Mouse (Mus musculus) limb, embryonic 13.5 days (tissue): ENCODE measurements at regions not wholly inside any gene's neighbourhood (a gene's known extent, or its start where the extent isn't known, plus 50 kb on each side); places are given as distances from the start of the nearest gene placed in this dataset.

Source experiments
- ATAC-seq: fragments of 200-750 bp; cut with Nextera tagmentation; 2 replicates; pipeline ENCODE4 v1.8.0; 2017; ENCODE audit warnings: low read depth, moderate number of reproducible peaks, moderate TSS enrichment; ENCODE audit not compliant: low FRiP score
- H3K27ac ChIP-seq: fragments of 300-500 bp; sonication (generic); 2 replicates; pipeline ENCODE4 v1.5.1; 2015; ENCODE audit warnings: inconsistent platforms, mild to moderate bottlenecking, moderate library complexity
- H3K27me3 ChIP-seq: fragments of 300-500 bp; sonication (generic); 2 replicates; pipeline ENCODE4 v1.6.1; 2015; ENCODE audit warnings: mild to moderate bottlenecking, inconsistent platforms
- H3K36me3 ChIP-seq: fragments of 300-500 bp; sonication (generic); 2 replicates; pipeline ENCODE4 v1.6.1; 2015; ENCODE audit warnings: inconsistent platforms, mild to moderate bottlenecking, moderate library complexity
- H3K4me1 ChIP-seq: fragments of 300-500 bp; sonication (generic); 2 replicates; pipeline ENCODE4 v1.6.1; 2015; ENCODE audit warnings: inconsistent platforms
- H3K4me2 ChIP-seq: fragments of 300-500 bp; sonication (generic); replicated peaks from 2 replicates; pipeline ENCODE4 v1.6.1; 2015; ENCODE audit warnings: inconsistent platforms, mild to moderate bottlenecking, moderate library complexity
- H3K4me3 ChIP-seq: fragments of 300-500 bp; sonication (generic); 2 replicates; pipeline ENCODE4 v1.5.1; 2015; ENCODE audit warnings: moderate library complexity, mild to moderate bottlenecking, inconsistent platforms
- H3K9ac ChIP-seq: fragments of 300-500 bp; sonication (generic); 2 replicates; pipeline ENCODE4 v1.6.1; 2015; ENCODE audit warnings: mild to moderate bottlenecking, inconsistent platforms
- H3K9me3 ChIP-seq: fragments of 300-500 bp; sonication (generic); 2 replicates; pipeline ENCODE4 v1.6.1; 2016; ENCODE audit warnings: inconsistent platforms
- WGBS: fragments of 180-500 bp; shearing (Covaris S2); methylation state at CpG from one replicate; pipeline ENCODE4 v1.1.7; 2015; 5-methylcytosine and 5-hydroxymethylcytosine counted together

DNA sequence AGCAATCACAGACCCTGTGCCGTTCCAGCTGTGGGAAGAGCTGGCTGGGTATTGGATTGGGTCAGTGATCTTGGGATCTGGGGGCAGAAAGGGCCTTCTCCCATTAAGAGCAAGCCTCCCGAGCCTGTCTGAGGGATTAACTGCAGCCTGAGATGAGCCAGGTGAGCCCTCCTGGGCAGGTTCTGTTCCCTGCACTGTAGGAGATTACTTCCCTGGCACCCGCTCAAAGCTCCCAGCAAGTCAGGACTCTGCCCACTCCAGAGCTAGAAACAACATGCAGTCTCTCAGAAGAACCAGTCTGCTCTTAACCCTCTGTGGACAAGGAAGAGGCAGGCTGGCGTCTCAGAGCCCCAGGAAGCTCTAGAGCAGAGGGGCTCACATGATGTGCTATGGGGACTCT lies 132.7 kb downstream of the Bmp7 start:
- no peak for ATAC-seq
- H3K27ac ChIP-seq, result no peak overlapping the region
- H3K27me3 ChIP-seq, result peaks cover 9% of the 10 kb centered on the region; the same call in 1 of the 2 replicates
- H3K36me3 ChIP-seq, result no peaks in the 10 kb centered on the region
- 59% methylated on average over 4 of the region's 4 CpGs for WGBS
- H3K9me3 ChIP-seq, result peaks cover 9% of the 10 kb centered on the region; the same call in 1 of the 2 replicates
- no peak overlapping the region for H3K4me2 ChIP-seq
- H3K4me3 ChIP-seq, result no peak overlapping the region
- no peak overlapping the region for H3K9ac ChIP-seq
- peaks cover 19% of the 10 kb centered on the region for H3K4me1 ChIP-seq

DNA sequence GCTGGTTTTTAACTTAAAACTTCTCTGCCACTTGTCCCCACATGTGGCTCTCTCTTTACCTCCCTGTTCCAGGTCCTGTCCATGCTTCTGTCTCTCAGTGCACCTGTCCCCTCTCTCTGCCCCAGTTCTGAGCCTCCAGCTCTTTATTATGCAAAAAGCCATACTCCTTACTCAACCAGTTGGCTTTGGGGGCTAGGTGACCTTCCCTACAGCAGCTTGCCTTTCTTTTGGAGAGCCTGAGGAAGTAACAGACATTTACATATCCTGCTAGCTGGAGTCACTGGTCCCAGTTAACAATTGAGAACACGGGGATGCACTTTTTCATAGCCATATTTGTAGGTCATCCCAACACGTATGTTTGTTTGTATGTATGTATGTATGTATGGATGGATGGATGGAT lies 130.8 kb downstream of the Bmp7 start:
- no peak for ATAC-seq
- WGBS, result 88% methylated on average over 2 of the region's 2 CpGs
- Histone ChIP-seq H3K9ac (no peak overlapping the region), H3K4me1 (peaks cover 24% of the 10 kb centered on the region), H3K27me3 (peaks cover 13% of the 10 kb centered on the region), H3K4me3 (no peak overlapping the region), H3K27ac (no peak overlapping the region), H3K36me3 (no peaks in the 10 kb centered on the region), H3K9me3 (0 out of 2 replicates have a peak, but pooled peaks cover 4% of the 10 kb centered on the region), H3K4me2 (no peak overlapping the region)

DNA sequence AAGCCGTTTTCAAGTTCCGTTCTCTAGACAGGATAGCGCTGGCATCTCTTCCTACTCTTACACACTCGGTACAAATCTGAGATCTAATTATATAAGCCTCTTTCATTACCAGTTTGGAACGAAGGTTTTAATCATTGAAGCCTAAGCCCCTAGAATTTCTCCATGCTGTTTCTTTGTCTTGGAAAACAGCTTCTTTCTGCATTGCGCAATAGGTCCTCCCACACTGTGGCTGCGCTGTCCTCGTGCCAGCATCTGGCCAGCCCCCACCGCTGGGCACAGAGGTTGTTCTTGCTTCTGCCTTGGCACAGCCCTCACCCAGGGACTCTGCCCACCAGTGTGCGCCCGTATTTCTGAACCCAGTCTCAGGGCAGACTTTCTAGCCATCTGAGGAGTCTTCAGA lies 126.8 kb downstream of the Bmp7 start:
- peaks cover 21% of the 10 kb centered on the region for H3K4me1 ChIP-seq
- ATAC-seq, result no peak
- H3K4me2 ChIP-seq, result no peak overlapping the region
- no peaks in the 10 kb centered on the region for H3K36me3 ChIP-seq
- H3K4me3 ChIP-seq, result no peak overlapping the region
- H3K27ac ChIP-seq, result no peak overlapping the region
- no peak overlapping the region for H3K9ac ChIP-seq
- WGBS, result 77% methylated on average over 11 of the region's 11 CpGs
- peaks cover 17% of the 10 kb centered on the region for H3K27me3 ChIP-seq
- H3K9me3 ChIP-seq, result peaks cover 9% of the 10 kb centered on the region; the same call in 1 of the 2 replicates

DNA sequence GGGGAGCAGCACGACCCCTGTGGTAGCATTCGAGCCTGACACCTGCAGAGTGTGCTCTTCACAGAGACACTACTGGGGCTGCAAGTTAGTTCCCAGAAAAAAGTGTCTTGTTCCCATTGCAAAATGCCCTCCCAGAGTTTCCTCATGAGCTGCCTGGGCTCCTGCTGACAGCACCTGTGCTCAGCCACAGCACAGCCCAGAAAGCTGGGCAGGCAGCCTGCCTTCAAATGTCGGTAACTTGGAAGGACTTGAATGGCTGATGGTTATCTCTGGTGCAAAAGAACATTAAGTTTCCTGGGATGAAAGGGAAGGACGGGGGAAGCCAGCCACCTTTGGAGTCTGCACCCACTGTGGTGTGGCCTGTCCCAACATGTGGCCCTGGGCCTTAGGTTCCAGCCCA lies 126.2 kb downstream of the Bmp7 start:
- peaks cover 17% of the 10 kb centered on the region for H3K27me3 ChIP-seq
- H3K9me3 ChIP-seq, result peaks cover 6% of the 10 kb centered on the region; the same call in 1 of the 2 replicates
- H3K4me2 ChIP-seq, result no peak overlapping the region
- no peaks in the 10 kb centered on the region for H3K36me3 ChIP-seq
- WGBS, result 55% methylated on average over 4 of the region's 4 CpGs
- H3K9ac ChIP-seq, result no peak overlapping the region
- H3K27ac ChIP-seq, result no peak overlapping the region
- no peak for ATAC-seq
- H3K4me1 ChIP-seq, result peaks cover 21% of the 10 kb centered on the region
- H3K4me3 ChIP-seq, result no peak overlapping the region

DNA sequence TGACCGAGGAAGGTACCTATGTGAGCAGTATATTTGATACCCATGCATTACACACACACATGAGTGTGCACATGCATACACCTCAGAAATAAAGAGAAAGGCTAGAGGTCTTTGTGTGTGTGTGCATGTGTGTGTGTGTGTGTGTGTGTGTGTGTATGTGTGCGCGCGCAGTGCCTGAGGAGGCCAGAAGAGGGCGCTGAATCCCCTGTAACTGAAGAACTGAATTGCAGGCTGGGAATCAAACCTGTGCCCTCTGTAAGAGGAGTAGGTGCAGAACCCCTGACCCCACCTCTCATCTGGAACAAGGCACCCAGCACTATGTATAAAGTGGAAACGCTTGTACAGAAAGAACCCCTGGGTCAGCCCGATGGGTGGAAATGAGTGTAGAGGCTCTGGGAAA lies 125.0 kb downstream of the Bmp7 start:
- H3K27ac ChIP-seq, result no peak overlapping the region
- H3K4me3 ChIP-seq, result no peak overlapping the region
- WGBS, result 97% methylated on average over 7 of the region's 7 CpGs
- H3K27me3 ChIP-seq, result peaks cover 14% of the 10 kb centered on the region
- H3K9ac ChIP-seq, result no peak overlapping the region
- H3K4me2 ChIP-seq, result no peak overlapping the region
- ATAC-seq, result no peak
- H3K4me1 ChIP-seq, result peaks cover 21% of the 10 kb centered on the region
- no peaks in the 10 kb centered on the region for H3K36me3 ChIP-seq
- H3K9me3 ChIP-seq, result peaks cover 4% of the 10 kb centered on the region; the same call in 1 of the 2 replicates

DNA sequence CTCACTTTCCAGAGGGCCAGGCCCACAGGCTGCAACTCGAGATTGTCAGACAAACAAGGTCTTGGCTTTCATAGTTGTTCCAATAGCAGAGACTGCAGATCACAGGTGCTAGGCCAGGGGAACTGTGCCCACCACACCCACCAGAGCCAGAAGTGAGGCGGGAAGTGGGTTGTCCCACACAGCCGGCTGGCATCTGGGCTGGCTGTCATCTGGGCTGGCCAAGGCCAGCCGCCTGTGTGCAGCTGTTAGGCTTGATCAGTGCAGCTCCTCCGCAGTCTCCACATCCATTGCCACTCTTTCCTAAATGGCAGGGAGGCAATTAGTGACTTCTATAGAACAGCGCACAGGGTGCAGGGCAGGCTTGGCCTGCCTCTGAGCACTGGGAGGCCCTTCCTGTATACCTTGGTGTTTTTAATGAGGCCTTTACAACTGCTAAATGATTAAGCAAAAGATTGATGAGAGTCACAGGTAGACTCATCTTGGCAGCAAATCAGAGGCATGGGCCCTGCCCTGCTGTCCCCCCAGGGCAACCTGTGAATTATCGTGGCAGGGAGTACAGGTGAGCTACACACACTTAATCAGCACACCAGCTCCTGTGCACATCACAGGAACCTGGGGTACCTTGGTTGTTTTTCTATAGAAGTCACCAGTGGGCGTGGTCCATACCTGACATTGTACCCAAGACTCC lies 122.9 kb downstream of the Bmp7 start:
- no peak overlapping the region for H3K27ac ChIP-seq
- 42% methylated on average over 8 of the region's 8 CpGs for WGBS
- H3K9me3 ChIP-seq, result peaks cover 4% of the 10 kb centered on the region; the same call in 1 of the 2 replicates
- H3K4me2 ChIP-seq, result no peak overlapping the region
- peaks cover 8% of the 10 kb centered on the region for H3K4me1 ChIP-seq
- peaks cover 13% of the 10 kb centered on the region for H3K27me3 ChIP-seq
- H3K36me3 ChIP-seq, result no peaks in the 10 kb centered on the region
- 0 out of 2 replicates have a peak, but pooled peaks have one; percentile 26 for ATAC-seq
- H3K9ac ChIP-seq, result no peak overlapping the region
- H3K4me3 ChIP-seq, result no peak overlapping the region
